Mouse (Mus musculus) limb, embryonic 12.5 days (tissue): ENCODE measurements around the gene Rap1a. TPM values are rescaled to one million over a fixed set of nuclear protein-coding genes. Genes with fewer than 3 reads are reported as not detected.

Source experiments
- ATAC-seq: fragments of 200-750 bp; cut with Nextera tagmentation; 2 replicates; pipeline ENCODE4 v1.8.0; 2017; ENCODE audit warnings: low read depth, moderate TSS enrichment; ENCODE audit not compliant: insufficient number of reproducible peaks, insufficient read depth, low FRiP score, low TSS enrichment
- H3K27ac ChIP-seq: fragments of 300-500 bp; sonication (generic); 2 replicates; pipeline ENCODE4 v1.5.1; 2016; ENCODE audit warnings: mild to moderate bottlenecking, moderate library complexity
- H3K27me3 ChIP-seq: fragments of 300-500 bp; sonication (generic); 2 replicates; pipeline ENCODE4 v1.6.1; 2016; ENCODE audit warnings: mild to moderate bottlenecking, moderate library complexity
- H3K36me3 ChIP-seq: fragments of 300-500 bp; sonication (generic); 2 replicates; pipeline ENCODE4 v1.6.1; 2016; ENCODE audit warnings: mild to moderate bottlenecking, moderate library complexity
- H3K4me1 ChIP-seq: fragments of 300-500 bp; sonication (generic); replicated peaks from 2 replicates; pipeline ENCODE4 v1.6.1; 2016
- H3K4me2 ChIP-seq: fragments of 300-500 bp; sonication (generic); 2 replicates; pipeline ENCODE4 v1.6.1; 2016; ENCODE audit warnings: mild to moderate bottlenecking, moderate library complexity
- H3K4me3 ChIP-seq: fragments of 300-500 bp; sonication (generic); replicated peaks from 2 replicates; pipeline ENCODE4 v1.5.1; 2016; ENCODE audit warnings: mild to moderate bottlenecking
- H3K9ac ChIP-seq: fragments of 300-500 bp; sonication (generic); replicated peaks from 2 replicates; pipeline ENCODE4 v1.6.1; 2016; ENCODE audit warnings: mild to moderate bottlenecking, moderate library complexity
- H3K9me3 ChIP-seq: fragments of 300-500 bp; sonication (generic); 2 replicates; pipeline ENCODE4 v1.6.1; 2016; ENCODE audit warnings: mild to moderate bottlenecking, moderate library complexity
- WGBS: fragments of 180-500 bp; shearing (Covaris S2); methylation state at CpG from one replicate; pipeline ENCODE4 v1.1.7; 2016; 5-methylcytosine and 5-hydroxymethylcytosine counted together
- polyA plus RNA-seq: library from polyadenylated mRNA; unstranded; fragments of >200 nt; fragmentation: Nextera tagmentation; extraction: Ambion mirVana; gene quantifications from 2 replicates; pipeline ENCODE4 v1.2.1, GENCODE M21; 2016

The Rap1a gene
- polyA plus RNA-seq, 1 experiment from 2014 or later, result 76.8 TPM

DNA sequence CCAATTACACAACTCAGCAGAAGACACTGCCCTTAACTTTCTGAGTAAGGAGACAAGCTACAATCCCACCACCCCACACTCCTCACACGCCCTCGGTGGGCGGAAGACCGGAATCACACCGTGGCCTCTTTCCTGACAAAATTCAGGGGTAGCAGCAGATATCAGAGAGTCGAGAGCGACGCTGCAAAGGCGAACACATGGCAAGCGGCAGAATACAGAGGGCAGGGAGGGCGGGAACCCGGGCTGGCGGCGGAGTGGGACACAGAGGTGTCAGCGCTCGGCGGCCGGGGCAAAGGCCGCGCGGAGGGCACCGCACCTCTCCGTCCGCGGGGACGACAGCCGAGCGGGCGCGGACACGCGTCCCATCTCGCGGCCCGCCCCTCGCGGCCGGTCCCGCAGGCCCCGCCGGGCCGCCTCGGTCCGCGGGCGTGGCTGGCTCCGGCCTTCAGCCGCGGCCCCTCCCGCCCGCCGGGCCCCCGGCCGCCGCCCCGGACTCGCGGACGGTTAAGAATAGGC, 403 bp downstream of the Rap1a start:
- H3K4me3 ChIP-seq, result peak overlapping the region; percentile 87
- H3K36me3 ChIP-seq, result no peaks in the 10 kb centered on the region
- H3K9me3 ChIP-seq, result no peaks in the 10 kb centered on the region
- peak overlapping the region; percentile 86 for H3K4me2 ChIP-seq
- 1% methylated on average over 42 of the region's 59 CpGs for WGBS
- H3K27me3 ChIP-seq, result no peaks in the 10 kb centered on the region
- ATAC-seq, result peak; percentile 67; the same call in 1 of the 2 replicates
- H3K4me1 ChIP-seq, result peaks cover 25% of the 10 kb centered on the region
- H3K9ac ChIP-seq, result peak overlapping the region; percentile 92
- H3K27ac ChIP-seq, result peak overlapping the region; percentile 82

DNA sequence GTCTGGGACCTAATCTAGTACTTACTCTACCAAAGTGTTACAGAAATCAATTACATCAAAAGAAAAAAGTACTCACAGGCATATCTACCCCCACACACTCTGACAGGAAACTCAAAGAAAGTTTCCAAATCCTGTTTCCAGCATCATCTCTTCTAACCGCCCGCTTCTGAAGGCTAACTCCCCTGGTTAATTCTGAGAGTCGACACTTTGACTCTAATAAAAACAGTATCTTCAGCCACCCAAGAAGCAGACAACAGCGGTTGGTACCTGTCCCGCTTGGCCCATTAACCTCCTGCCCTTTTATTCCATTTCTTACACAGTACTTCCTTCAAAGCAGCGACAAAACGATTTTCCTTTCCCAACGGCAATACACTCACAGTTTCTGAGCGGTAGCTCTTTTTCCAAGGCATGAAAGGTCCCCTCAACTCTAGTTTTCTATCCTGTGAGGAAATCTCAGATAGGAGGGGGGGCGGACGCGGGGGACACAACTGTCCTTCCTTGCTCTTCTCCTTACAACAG, 921 bp downstream of the Rap1a start:
- under 1% methylated on average over 12 of the region's 12 CpGs for WGBS
- Histone ChIP-seq H3K4me2 (peak overlapping the region; percentile 86), H3K4me3 (peak overlapping the region; percentile 87), H3K4me1 (peaks cover 25% of the 10 kb centered on the region), H3K27me3 (no peaks in the 10 kb centered on the region), H3K27ac (peak overlapping the region; percentile 82), H3K9ac (peak overlapping the region; percentile 92), H3K36me3 (no peaks in the 10 kb centered on the region), H3K9me3 (no peaks in the 10 kb centered on the region)
- 0 out of 2 replicates have a peak, but pooled peaks have one; percentile 17 for ATAC-seq

DNA sequence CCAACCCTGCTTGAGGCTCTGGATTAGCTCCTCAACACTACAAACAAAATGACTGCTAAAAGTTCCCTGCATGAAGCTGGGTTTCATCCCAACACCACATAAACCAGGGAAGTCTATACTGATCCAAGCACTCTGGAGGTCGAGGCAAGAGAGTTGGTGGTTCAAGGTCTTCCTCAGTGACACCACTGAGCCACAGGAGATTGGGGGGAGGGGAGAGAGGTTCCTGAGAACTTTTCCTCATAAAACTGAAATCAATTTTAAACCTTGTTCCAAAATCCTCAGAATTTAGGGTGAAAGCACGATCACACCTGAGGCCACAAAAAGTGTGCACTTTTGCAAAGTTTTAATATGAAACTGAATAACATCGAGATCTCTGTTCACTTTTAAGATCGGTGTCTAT, 1.8 kb downstream of the Rap1a start:
- Histone ChIP-seq H3K27ac (no peak overlapping the region), H3K9me3 (no peaks in the 10 kb centered on the region), H3K4me1 (peaks cover 25% of the 10 kb centered on the region), H3K4me2 (peak overlapping the region; percentile 86), H3K36me3 (no peaks in the 10 kb centered on the region), H3K27me3 (no peaks in the 10 kb centered on the region), H3K4me3 (no peak overlapping the region), H3K9ac (no peak overlapping the region)
- WGBS, result 67% methylated on average over 4 of the region's 4 CpGs
- ATAC-seq, result no peak

DNA sequence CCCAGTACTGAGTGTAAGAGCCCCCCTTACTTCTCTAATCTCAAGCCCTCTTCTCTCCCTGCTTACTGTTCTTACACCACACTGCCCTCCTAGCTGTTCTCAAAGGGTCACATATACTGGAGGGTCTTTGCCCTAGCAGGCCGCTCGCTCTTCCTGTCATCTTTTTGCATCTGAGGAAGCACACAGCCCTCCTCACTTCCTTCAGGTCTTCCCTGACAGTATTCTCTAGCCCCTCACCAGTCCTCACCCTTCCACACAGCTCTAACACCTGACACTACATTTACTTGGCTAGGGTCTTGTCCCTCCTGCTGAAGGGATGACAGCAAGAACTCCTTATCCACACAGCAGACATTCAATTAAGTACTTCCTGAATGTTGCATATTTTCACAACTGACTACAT, 2.4 kb downstream of the Rap1a start:
- Histone ChIP-seq H3K4me3 (no peak overlapping the region), H3K27me3 (no peaks in the 10 kb centered on the region), H3K27ac (no peak overlapping the region), H3K4me1 (peaks cover 25% of the 10 kb centered on the region), H3K4me2 (no peak overlapping the region; the same call in 1 of the 2 replicates), H3K36me3 (no peaks in the 10 kb centered on the region), H3K9ac (no peak overlapping the region), H3K9me3 (no peaks in the 10 kb centered on the region)
- 91% methylated on average over 2 of the region's 2 CpGs for WGBS
- no peak for ATAC-seq

DNA sequence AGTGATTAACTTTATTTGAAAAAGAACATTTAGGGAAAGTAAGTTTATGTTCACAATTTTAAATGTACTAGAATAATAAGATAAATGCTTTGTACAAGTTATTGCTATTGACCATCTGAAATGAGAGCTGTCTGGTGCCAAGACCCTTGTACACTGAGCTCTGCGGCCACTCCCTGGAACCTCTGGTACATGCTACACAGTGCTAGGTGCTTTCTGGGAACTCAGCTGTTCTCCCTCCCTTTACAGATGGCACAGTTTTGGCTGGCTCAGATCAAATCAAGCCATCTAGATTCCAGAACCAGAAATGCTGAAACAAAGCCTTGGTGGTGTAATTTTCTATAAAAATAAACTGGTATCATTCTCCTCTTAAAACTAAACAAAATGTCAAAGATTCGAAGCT, 3.7 kb downstream of the Rap1a start:
- 64% methylated on average over 2 of the region's 2 CpGs for WGBS
- Histone ChIP-seq H3K9me3 (no peaks in the 10 kb centered on the region), H3K27me3 (no peaks in the 10 kb centered on the region), H3K27ac (no peak overlapping the region), H3K4me1 (peaks cover 25% of the 10 kb centered on the region), H3K36me3 (no peaks in the 10 kb centered on the region), H3K9ac (no peak overlapping the region), H3K4me3 (no peak overlapping the region), H3K4me2 (no peak overlapping the region)
- no peak for ATAC-seq

DNA sequence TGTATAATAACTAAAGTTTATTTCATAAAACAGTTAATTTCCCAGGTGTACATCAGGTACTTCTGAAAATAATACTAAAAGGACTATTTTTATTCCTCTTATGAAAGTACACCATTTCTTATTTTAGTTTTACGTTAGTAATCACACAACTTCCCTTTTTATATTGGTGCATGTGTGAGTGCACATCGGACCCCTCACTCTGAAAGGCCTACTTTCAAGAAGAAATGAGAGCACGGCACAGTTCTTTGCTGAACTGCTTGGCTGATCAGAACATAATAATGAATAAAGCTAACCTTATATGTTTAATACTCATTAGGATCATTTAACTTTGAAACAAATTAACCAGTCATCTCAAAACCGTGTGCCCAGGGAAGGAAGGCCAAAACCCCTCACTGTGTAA, 4.4 kb downstream of the Rap1a start:
- H3K36me3 ChIP-seq, result no peaks in the 10 kb centered on the region
- H3K4me3 ChIP-seq, result no peak overlapping the region
- peaks cover 25% of the 10 kb centered on the region for H3K4me1 ChIP-seq
- H3K4me2 ChIP-seq, result no peak overlapping the region
- H3K9ac ChIP-seq, result no peak overlapping the region
- ATAC-seq, result no peak
- no peak overlapping the region for H3K27ac ChIP-seq
- no peaks in the 10 kb centered on the region for H3K9me3 ChIP-seq
- WGBS, result 74% methylated on average over 4 of the region's 4 CpGs
- no peaks in the 10 kb centered on the region for H3K27me3 ChIP-seq

DNA sequence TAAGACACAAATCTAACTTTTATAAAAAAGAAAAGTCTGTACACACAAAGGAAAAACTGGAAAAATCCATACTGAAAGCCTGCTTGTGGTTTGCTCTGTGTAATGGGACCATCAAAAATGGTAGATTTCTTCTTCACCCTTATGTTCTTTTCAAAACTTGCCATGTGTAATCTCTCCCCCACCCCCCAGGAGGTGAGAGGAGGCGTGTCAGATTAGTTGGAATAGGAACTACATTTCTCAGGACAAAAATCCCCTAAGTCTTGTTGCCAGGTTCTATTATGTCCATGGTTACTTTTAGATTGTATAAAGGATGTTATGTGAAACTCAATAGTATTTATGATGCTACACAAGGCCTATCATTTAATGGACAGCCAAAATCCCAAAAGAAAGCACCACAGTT, 6.8 kb downstream of the Rap1a start:
- WGBS, result 89% methylated on average over 1 of the region's 1 CpGs
- Histone ChIP-seq H3K9ac (no peak overlapping the region), H3K4me3 (no peak overlapping the region), H3K36me3 (0 out of 2 replicates have a peak, but pooled peaks cover 4% of the 10 kb centered on the region), H3K4me1 (peaks cover 17% of the 10 kb centered on the region), H3K27ac (no peak overlapping the region), H3K9me3 (no peaks in the 10 kb centered on the region), H3K27me3 (no peaks in the 10 kb centered on the region), H3K4me2 (no peak overlapping the region)
- ATAC-seq, result no peak

DNA sequence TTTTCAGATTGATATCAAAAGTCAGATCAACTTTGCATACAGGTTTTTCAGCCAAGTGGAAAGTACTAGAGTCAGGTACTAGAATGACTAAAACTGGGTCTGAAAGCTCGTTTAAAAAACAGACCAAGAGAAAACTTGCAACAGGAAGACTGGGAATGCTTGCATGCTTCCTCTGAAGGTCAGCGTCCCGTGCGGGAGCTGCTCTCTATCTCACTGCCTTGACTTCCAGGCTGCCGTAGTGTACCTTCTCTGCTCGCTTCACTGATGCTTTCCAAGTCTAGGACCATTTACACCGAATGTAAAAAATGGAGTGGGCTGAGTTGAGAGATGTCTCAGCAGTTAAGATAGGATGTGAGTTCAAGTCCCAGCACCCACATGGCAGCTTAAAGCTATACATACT, 8.8 kb downstream of the Rap1a start:
- Histone ChIP-seq H3K4me3 (no peak overlapping the region), H3K4me1 (peaks cover 3% of the 10 kb centered on the region; the same call in 1 of the 2 replicates), H3K9ac (no peak overlapping the region), H3K27ac (no peak overlapping the region), H3K4me2 (no peak overlapping the region), H3K36me3 (peaks cover 17% of the 10 kb centered on the region; the same call in 1 of the 2 replicates), H3K27me3 (no peaks in the 10 kb centered on the region), H3K9me3 (peaks cover 5% of the 10 kb centered on the region; the same call in 1 of the 2 replicates)
- WGBS, result 90% methylated on average over 7 of the region's 7 CpGs
- no peak for ATAC-seq

DNA sequence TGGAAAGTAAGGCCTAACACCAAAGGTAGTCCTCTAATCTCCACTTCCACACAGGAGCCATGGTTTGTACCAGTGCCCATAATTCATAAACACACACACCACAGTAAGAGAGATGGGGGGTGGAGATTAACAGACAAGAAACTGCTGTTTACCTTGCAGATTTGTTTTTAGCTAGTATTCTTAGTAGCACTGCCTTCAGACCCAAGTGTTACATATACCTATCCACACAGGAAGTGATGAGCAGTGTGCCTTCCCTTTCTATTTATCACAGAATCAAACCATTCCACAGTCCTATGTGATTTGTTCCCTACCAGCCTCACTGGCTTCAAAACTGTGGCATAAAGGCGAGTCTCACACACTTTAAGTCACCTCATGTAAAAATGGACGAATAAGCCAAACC, 10.0 kb downstream of the Rap1a start:
- Histone ChIP-seq H3K4me2 (no peak overlapping the region), H3K4me3 (no peak overlapping the region)

DNA sequence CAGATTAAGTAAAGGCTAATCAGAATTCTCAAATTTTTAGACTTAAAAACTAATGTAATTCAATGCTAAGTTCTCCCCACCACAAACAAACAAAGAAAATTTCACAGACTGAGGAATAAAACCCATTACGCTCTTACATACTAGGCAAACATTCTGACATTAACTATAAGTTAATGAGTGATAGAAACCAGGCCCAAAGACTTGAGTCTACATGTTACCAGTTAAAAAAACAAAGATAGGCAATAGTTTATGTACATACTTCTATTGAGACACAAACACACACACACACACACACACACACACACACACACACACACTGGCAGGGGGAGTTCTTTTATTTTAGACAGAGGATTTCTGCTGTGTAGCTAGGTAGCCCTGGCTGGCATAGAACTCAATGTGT, 10.8 kb downstream of the Rap1a start:
- peaks cover 5% of the 10 kb centered on the region; the same call in 1 of the 2 replicates for H3K9me3 ChIP-seq
- no peak overlapping the region for H3K4me2 ChIP-seq
- H3K36me3 ChIP-seq, result peaks cover 20% of the 10 kb centered on the region; the same call in 1 of the 2 replicates
- no peak overlapping the region for H3K4me3 ChIP-seq
- no peaks in the 10 kb centered on the region for H3K4me1 ChIP-seq
- 88% methylated on average over 1 of the region's 1 CpGs for WGBS
- no peaks in the 10 kb centered on the region for H3K27me3 ChIP-seq
- ATAC-seq, result no peak
- no peak overlapping the region for H3K27ac ChIP-seq
- no peak overlapping the region for H3K9ac ChIP-seq

More for the DNA sequence above, 10.0 kb downstream of the Rap1a start:
- Histone ChIP-seq H3K4me1 (no peaks in the 10 kb centered on the region), H3K27ac (no peak overlapping the region), H3K27me3 (no peaks in the 10 kb centered on the region), H3K9ac (no peak overlapping the region), H3K36me3 (peaks cover 20% of the 10 kb centered on the region; the same call in 1 of the 2 replicates), H3K9me3 (peaks cover 5% of the 10 kb centered on the region; the same call in 1 of the 2 replicates)
- ATAC-seq, result no peak
- WGBS, result 95% methylated on average over 2 of the region's 2 CpGs

DNA sequence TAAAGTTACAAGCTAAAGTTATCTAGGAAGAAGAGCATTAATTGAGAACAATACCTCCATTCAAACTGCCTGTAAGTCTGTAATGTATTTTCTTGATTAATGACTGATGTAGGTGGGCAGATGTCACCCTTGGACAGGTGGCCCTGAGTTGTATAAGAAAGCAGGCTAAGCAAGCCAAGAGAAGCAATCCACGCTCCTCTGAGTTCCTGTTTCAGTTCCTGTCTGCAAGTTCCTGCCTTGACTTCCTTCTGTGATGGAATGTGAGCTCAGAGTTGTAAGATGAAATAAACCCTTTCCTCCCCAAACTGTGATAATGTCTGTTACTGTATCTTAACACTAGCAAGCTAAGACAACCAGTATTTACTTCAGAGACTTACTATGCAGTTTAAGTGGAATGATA, 11.4 kb downstream of the Rap1a start:
- H3K27me3 ChIP-seq, result no peaks in the 10 kb centered on the region
- 89% methylated on average over 1 of the region's 1 CpGs for WGBS
- no peak overlapping the region for H3K27ac ChIP-seq
- peaks cover 20% of the 10 kb centered on the region; the same call in 1 of the 2 replicates for H3K36me3 ChIP-seq
- no peak overlapping the region for H3K4me3 ChIP-seq
- H3K9ac ChIP-seq, result no peak overlapping the region
- H3K9me3 ChIP-seq, result peaks cover 5% of the 10 kb centered on the region; the same call in 1 of the 2 replicates
- no peak overlapping the region for H3K4me2 ChIP-seq
- no peak for ATAC-seq
- H3K4me1 ChIP-seq, result no peaks in the 10 kb centered on the region

DNA sequence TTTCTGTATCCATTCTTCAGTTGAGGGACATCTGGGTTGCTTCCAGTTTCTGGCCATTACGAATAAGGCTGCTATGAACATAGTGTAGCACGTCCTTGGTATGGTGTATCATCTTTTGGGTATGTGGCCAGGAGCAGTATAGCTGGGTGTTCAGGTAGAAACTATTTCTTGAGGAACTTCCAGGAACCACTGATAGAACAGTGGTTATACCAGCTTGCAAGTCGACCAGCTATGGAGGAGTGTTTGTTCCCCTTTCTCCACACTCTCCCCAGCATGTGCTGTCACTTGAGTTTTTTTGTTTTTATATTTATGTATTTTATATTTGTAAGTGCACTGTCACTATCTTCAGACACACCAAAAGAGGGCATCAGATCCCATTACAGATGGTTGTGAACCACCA, 13.8 kb downstream of the Rap1a start:
- H3K9ac ChIP-seq, result no peak overlapping the region
- peaks cover 9% of the 10 kb centered on the region for H3K4me1 ChIP-seq
- WGBS, result 92% methylated on average over 3 of the region's 3 CpGs
- H3K36me3 ChIP-seq, result peaks cover 20% of the 10 kb centered on the region; the same call in 1 of the 2 replicates
- H3K4me3 ChIP-seq, result no peak overlapping the region
- H3K9me3 ChIP-seq, result peaks cover 5% of the 10 kb centered on the region; the same call in 1 of the 2 replicates
- no peak overlapping the region for H3K27ac ChIP-seq
- no peaks in the 10 kb centered on the region for H3K27me3 ChIP-seq
- ATAC-seq, result no peak
- H3K4me2 ChIP-seq, result no peak overlapping the region
